Mouse (Mus musculus) megakaryocyte, embryonic 14.5 days (primary cell): ENCODE measurements around the gene Gm3532.
"Not testable (repeated sequence)": the region's sequence is repeated elsewhere in the genome, so short reads cannot be mapped to it uniquely, and the experiment has no call there.

ENCODE experiments used
- FLI1 ChIP-seq: IDR thresholded peaks from 2 replicates; pipeline ENCODE4 v1.6.1; 2012; ENCODE audit warnings: low read length, inconsistent platforms, mixed read lengths
- GATA1 ChIP-seq: IDR thresholded peaks from 3 replicates; pipeline ENCODE4 v1.6.1; 2012; ENCODE audit warnings: mixed read lengths, low read length, inconsistent platforms, borderline replicate concordance

GRCm38 (mm10) chr14:5538196-5538595 is at the start of gene Gm3532:
- TF ChIP-seq GATA1, FLI1: not testable (repeated sequence)
